Mouse (Mus musculus): ENCODE measurements at regions not wholly inside any gene's neighbourhood (a gene's known extent, or its start where the extent isn't known, plus 50 kb on each side); places are given as distances from the start of the nearest gene placed in this dataset.

DNA sequence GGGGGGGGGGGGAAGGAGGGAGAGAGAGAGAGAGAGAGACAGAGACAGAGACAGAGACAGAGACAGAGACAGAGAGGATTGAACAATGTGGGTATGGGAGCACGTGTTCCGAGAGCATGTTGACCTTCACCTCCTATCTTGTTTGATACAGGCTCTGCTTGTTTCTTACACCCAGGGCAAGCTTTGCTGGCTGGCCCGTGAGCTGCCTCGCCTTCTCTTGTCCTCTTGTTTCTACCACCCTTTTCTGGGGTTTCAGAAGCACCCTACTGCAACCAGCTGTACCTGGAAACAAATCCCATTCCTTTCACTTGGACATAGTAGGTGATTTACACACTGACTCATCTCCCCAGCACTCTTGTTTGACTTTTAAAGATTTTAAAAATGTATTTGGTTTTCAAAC, 516.0 kb upstream of the Mki67 start:
- DNase-seq (ENCODE audit: low read depth, low spot score), result no peak

DNA sequence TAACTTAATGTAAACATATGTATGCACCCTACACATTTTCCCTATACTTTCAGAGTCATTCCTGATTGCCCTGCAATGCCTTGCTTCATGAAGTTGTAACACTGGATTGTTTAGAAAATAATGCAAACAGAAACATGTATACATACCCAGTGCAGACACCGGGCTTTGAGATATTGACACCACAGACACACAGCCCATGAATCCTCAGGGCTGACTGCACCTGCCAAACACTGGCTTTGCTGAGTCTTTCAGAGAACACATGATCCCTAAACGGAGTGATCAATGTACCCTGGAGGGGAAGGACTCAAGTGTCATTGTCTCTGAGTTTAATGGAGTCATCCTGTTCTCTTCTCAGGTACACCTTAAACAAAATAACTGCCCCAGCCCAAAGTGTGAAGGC, 519.4 kb upstream of the Mki67 start:
- DNase-seq (ENCODE audit: low read depth, low spot score), result no peak

DNA sequence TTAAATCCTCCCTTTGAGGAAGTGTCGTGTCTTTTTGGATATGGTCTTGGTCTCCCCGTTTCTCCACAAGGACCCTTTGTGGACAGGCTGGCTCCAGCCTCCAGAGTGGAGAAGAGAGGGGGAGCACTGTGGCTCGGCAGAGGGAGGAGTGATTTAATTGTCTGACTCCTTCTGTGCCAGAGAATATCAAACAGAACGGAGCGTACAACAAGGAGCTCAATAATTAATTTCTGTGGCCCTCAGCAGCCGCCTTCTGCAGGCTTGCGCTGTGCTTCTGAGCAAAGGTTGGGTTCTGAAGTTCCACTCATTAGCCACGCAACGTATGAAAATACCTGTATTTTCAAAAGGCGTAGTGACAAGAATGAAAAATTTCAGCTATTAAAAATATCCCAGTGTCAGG, 520.2 kb upstream of the Mki67 start:
- DNase-seq (ENCODE audit: low read depth, low spot score), result no peak

DNA sequence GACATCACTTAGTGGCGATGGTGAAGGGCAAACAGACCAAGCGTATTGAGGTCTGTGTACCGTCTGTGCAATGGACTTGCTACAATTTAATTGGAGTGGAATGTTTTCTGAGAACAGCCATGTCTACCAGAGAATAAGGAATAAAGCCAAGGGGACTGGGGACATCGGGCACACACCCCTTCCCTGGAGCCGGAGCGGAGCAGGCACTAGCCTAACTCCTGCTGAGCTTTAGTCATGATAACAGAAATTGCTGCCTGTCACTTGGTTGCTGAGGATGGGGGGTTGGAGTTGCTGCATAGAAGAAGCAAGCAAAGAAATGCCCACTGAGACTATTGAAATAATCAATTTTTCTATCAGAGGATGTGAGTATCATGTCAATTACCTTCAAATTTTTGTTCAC, 549.5 kb upstream of the Mki67 start:
- DNase-seq (ENCODE audit: low read depth, low spot score), result no peak

DNA sequence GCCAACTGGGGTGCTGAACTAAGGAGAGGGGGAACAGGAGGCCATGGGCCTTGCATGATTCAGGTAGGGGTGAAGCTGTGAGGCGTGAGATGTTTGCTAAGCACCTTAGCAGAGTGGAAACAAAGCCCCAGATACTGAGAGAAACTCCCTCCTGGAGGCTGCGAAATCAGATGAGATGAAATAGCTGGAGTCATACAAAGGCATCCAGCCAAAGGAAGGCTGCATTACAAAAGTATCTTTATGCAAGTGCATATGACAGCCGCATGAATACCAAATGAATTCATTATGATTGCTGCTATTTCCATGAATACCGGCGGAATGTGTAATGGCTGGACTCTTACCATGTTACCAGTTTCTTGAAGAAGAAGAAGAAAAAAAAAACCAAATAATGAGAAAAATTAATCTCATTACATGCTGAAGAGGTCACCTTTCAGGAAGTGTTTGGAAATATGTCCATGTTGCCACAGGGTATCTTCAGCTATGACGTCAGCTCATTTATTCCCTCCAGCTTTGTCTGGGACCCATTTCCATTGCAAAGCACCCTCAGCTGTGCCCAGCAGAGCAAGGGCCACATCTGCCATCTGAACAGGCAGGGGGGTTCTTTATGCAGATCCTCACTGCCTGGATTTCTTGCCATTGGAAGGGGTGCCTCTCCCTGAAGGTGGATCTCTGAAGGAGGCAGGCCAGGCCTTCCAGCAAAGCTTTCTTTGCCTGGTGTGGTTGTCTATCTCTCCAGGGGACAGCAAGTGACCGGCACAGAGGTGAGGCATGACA, 551.7 kb upstream of the Mki67 start:
- no peak for DNase-seq (ENCODE audit: low read depth, low spot score)

DNA sequence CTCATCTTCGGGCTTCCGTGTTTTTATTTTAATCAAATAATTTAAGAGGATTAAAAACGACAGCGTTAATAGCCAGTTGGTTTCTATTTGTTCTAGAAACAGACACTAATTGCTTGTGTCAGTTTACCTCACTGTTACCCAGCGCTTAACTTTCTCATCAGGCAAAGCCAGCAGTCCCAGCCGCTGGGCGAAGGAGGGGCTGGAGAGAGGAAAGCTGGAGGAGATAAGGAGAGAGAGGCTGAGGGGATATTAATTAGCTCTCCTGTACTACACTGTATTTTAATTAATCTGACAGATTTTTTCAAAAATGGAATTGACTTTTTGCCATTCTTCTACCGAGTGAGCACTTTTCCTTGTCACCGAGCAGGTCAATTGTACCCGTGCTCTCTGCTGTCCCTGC, 559.5 kb upstream of the Mki67 start:
- DNase-seq (ENCODE audit: low read depth, low spot score), result no peak

DNA sequence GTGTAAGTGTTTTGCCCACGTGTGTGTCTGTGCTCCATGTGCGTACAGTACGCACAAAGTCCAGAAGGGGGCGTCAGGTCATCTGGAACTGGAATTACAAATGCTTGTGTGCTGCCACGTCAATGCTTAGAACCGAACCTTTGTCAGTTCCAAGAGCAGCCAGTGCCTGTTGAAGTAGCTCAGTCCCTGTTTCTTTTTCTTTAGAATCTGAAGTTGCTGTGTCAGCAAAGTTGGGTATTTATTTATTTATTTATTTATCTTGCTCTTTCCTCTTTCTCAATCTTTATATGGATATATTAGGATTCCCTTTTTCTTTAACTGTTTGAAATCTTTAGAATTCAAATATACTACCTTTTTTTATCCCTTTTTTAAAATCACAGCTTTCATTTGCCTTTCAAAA, 567.6 kb upstream of the Mki67 start:
- no peak for DNase-seq (ENCODE audit: low read depth, low spot score)

DNA sequence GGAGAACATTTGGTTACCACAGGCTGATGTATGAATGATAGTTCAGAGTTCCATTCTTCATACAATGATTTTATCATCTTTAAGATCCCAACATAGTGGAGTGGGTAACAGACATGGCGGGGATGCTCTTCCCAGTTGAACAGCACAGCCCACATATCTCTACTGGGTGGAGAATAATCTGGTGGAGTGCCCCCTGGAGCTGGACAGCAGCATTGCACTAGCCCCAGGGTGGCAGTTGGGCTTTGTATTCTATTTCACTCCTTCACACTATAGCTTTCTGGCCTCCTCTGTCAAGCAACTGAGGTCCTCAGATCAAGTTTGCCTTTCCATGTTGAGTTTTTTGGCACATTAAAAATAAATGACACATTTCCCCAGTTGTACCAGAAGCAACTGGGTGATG, 569.4 kb upstream of the Mki67 start:
- no peak for DNase-seq (ENCODE audit: low read depth, low spot score)

DNA sequence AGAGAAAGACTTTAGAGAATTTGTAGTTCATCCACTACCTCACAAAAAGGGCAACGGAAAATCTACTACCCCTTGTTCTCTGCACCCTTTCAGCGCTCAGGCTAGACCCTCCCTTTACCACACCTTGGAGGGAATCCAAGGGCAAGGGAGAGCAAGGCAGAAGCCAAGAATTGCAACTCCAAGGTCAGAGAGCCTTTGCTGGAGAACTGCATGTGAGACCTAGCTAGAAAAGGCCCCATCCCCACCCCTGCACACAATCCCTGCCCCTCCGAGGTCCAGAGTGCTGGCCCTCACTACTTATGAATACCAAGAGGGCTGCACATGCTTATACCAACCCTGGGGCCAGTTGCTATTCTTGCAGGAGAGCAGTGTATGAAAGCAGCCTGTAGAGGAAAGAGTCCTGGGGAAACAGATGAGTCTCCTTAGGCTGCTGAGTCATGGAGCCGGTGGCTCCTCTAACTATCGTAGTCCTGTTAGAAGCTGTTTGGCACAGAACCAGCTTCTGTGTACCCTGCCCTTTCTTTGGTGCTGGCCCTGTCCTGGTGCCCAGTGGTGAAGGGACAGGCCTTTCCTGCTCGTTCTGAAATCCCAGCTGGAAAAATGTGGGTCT, 577.5 kb upstream of the Mki67 start:
- no peak for DNase-seq (ENCODE audit: low read depth, low spot score)

DNA sequence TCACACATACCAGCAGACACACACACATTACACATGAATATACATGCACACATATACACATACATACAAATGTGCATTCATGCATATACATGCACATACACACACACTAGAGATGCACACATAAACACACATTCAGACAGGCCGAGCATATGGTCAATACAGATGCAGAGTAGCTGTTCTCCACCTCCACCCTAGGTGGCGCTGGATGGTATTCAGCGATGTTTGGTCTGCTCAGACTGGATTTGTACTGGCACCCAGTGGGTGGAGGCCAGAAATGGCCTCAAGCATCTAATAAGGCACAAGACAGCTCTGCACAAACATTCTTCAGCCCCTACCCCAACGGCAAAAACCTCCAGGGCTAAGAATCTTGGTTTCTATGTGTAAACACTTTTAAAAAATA, 578.3 kb upstream of the Mki67 start:
- DNase-seq (ENCODE audit: low read depth, low spot score), result no peak

DNA sequence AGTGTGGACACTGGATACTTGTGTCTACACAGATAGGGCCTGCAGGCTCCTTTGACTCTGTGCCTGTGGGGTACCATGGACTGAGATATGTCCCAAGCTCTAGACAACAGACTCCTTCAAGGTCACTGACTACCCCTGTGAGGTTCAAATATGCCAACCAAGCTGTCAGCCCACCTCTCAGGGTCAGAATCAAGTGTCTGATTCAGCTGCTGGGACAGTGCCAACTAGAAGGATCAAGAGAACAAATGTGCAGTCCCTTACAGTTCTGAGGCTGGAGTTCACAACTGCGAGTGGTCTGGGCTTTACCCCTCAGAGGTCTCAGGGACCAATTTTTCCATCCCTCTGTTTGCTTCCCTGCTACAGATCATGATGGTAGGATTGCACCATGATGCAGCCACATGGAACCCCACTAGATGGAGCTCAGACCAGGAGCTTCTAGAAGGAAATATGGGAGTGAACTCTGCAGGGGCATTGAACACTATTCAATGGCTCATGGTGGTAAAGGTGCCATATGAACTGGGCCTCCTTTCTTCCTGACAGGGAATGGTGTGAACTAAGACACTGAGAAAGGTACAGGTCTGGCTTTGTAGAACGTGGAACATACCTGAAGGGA, 581.8 kb upstream of the Mki67 start:
- no peak for DNase-seq (ENCODE audit: low read depth, low spot score)

DNA sequence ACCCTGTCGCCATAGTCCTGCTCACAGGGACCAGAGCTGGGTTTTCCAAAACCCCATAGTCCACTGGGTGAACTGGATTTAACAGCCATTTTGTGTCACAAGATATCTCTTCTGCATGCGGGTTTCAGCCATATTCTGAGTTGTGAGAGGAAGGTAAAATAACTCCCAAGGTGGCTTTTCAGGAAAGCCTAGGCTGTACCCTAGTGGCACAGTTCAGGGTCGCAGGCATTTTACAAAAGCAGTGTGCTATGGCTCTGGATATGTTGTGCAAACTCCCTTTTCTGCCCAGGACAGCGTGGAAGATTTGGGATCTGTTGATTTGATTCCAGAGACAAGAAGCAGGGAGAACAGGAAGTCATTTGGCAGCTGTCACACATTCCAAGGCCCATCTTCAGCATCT, 588.3 kb upstream of the Mgmt start:
- DNase-seq (ENCODE audit: low read depth, low spot score), result no peak

DNA sequence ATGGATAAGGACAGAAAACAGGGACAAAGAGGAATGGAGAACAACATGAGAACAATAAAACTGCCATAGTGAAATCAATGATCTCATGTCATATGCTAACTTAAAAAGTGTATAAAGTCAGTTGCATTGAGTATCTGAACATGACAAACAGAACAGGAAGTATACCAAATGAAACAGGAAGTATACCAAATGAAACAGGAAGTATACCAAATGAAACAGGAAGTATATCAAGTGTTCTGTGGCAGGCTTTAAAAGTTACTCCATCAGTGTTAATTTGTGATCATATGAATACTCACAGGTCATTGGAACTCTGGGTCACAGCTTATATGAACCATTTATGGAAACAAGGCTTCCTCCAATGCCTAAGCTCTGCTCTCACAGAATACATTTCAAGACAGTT, 585.6 kb upstream of the Mgmt start:
- DNase-seq (ENCODE audit: low read depth, low spot score), result no peak

DNA sequence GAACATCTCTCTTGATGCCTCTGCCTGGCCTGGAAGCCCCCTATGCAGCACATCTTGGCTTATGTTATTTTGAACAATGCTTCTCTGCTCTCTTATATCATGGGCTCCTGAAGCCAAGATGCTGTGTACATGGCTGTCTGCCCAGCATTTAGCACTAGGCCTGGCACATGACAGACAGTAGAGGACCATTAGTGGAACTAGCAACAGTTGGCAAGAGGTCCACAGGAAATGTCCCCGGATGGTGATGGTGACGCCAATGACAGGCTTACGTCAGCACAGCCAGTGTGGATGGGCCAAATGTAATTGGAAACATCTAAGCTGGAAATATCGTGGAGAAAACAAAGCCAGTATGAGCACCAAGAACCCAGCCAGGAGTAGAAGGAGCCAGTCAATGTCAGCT, 567.1 kb upstream of the Mgmt start:
- no peak for DNase-seq (ENCODE audit: low read depth, low spot score)

DNA sequence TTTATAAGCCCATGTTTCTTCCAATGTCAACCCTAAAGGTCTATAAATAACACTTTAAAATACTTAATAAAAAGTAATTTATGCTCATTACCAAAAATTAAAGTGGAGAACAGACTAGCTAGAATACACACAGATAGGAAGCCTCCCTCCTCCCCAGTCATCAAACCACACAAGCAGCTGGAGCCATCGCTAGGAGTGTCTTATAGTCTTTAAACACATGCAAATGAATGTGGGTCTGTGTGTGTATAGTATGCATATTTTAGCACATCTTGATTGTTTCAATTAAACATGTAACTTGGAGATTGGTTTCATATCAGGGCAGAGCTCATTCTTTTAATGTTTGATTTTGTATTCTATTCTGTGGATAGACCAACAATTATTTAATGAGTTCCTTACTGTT, 564.0 kb upstream of the Mgmt start:
- no peak for DNase-seq (ENCODE audit: low read depth, low spot score)

DNA sequence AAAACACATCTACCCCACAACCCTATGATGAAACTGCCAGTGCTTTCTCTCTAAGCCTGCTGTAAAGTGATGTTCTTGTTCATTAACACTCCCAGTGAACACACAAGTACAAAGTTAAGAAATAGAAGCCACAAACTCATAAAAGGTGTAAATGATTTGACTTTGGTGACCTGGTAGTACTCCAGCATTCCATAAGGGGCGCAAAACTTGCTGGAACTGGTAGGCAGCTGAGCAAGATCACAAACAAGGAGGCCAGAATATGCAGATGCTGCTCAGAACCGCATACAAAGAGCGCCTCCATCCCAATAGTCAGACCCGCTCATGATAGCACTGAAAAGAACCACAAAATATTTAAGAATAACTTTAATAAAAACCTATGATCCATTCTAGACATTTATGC, 561.6 kb upstream of the Mgmt start:
- no peak for DNase-seq (ENCODE audit: low read depth, low spot score)

DNA sequence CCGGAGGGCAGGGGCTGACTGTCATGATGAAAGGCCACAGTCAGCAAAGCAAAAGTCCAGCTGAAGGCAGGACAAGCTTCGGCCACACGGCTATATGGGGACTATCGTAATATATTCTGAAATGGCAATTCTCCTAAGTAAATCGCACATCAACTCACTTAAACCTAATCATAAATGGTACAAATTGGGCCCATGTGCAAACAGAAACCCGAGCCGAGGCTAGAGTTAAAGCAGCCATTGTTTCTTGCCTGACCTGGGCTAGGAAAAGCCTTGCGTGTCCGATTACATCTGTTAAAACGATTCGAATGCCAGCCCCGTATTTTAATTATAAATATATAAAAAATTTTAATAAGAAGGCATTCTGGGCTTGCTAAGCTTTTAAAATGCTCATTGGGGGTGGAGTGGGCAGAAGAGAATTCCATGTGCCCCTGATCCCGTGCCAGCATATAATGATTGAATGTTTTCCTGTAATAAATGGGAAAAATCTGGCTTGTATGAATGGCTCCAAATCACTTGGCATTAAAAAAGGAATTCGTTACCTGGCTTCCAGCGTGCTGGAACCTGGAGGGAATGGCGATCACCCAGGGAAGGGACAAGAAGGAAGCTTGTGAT, 552.7 kb upstream of the Mgmt start:
- no peak for DNase-seq (ENCODE audit: low read depth, low spot score)

DNA sequence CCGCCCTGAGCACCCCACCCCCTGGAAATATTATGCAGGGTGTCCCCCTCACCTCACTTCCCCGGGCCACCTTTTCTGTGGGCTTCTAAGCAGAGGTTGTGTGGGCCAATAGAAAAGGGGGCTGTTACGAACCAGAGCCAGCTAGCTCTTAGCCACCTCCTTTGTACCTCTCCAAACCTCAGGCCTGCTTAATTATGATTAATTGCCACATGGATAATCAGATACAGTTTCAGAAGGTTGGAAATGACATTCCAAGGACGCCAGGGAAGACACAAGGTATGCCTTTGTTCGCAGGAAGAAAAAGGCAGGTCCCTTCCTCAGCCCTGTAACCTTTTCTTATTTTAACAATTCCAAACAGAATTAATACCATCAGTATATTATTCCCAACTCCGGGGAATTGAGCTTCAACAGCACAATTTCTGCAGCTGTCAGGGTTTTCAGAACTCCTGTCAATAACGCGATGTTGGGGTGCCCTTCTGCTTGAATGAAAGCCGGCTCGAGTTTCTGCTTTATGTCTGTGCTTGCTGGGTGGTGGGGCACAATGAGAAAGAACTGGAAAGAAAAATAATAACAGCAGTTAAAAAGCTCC, 552.1 kb upstream of the Mgmt start:
- DNase-seq (ENCODE audit: low read depth, low spot score), result no peak

DNA sequence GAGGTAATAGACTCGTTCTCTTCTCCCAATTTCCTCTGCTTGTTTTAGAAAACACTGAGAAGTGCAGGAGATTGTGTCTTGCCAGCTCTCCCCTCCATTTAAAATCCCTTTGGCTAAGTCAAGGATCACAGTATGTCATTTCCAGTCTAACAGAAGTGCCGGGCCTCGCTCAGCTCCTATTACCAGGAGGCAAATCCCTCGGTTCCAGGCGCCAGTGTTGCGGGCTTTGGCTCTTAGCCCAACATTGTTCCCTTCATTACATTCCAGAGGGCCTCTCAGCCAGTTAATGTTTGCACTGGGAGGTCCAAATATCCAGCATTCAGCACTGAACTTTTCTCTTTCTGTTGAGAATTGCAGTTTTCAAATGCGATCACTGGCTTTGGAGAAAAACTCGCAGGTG, 551.6 kb upstream of the Mgmt start:
- no peak for DNase-seq (ENCODE audit: low read depth, low spot score)

DNA sequence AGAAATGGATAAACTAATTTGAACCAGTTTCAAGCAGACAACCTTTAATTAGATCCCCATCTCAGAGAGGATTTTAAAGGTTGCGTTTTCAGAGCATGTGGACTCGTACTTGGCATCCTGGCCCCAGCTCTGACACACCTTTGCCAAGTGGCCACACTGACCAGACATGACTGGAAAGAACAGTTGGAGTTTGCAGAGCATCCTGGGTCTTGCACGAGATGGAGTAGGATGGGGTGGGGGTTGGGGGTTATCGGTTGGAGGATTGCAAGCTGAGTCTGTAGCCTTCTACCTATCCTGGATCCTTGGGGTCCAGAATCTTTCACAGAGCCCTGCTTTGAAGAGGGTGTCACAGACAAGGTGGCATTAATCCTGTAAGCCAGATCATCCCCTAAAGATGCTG, 550.9 kb upstream of the Mgmt start:
- DNase-seq (ENCODE audit: low read depth, low spot score), result no peak

DNA sequence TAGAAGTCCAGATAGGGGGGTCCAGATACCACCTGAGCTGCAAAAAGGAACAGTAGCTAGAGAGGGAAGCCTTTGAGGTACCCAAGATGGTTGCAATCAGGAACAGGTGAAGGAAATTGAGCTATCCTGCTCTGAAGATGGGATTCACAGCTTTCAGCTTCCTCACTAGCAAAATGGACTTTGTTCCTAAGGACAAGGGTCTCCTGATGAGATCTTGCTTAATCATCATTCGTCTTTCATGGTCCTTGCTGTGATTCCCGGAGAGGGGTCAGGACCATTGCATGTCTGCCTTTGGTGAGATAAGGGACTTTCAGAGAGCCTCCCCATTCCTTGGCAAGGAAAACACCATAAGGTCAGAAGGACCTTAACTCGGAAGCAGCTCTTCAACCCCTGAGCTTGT, 549.4 kb upstream of the Mgmt start:
- DNase-seq (ENCODE audit: low read depth, low spot score), result no peak

DNA sequence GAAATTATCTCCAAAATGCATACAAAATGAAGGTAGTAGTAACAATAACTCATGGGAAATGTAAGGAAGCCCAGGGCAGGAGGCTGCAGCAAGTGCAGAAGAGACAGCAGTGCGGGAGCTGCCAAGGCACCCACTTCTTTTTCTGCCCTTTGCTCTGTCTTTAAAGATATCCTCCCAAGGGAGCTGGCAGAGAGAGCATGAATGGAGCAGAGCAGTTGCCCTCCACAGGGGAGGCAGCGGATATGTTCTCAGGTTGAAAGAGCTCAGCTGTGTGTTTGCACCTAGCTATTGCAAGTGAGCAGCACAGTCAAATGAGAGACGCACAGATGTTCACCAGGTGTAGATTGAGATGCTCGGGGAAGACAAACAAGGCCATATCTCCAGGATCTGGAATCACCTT, 547.9 kb upstream of the Mgmt start:
- DNase-seq (ENCODE audit: low read depth, low spot score), result no peak

DNA sequence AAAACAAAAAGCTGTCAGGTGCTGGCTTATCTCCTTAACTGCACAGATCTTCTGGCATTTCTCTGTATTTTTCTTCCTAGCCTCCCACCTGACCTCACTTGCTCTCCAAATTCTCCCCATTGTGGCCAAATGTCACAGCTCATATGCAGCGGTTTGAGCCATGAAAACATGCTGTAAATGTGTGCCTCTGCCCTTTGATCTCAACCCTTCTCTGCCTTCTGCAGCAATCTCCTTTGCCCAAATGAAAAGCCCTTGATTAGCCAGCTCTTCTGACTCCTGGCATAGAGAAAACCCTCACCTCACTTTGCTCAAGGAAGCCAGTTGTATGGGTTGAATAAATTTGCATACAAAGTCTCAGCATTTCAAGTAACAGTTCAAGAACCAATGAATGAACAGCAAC, 546.1 kb upstream of the Mgmt start:
- no peak for DNase-seq (ENCODE audit: low read depth, low spot score)
